Mouse (Mus musculus) midbrain, embryonic 14.5 days (tissue): ENCODE measurements around the gene Ms4a4c. TPM values are rescaled to one million over a fixed set of nuclear protein-coding genes. Genes with fewer than 3 reads are reported as not detected.
"Not testable (repeated sequence)": the region's sequence is repeated elsewhere in the genome, so short reads cannot be mapped to it uniquely, and the experiment has no call there.

Experiments used
- ATAC-seq: fragments of 200-750 bp; cut with Nextera tagmentation; 2 replicates; pipeline ENCODE4 v1.8.0; 2017; ENCODE audit warnings: moderate number of reproducible peaks, moderate library complexity; ENCODE audit not compliant: low FRiP score, low TSS enrichment
- DNase-seq: peaks from one replicate; pipeline ENCODE4 v3.0.0-alpha.2; 2015
- H3K27ac ChIP-seq: fragments of 300-500 bp; sonication (generic); replicated peaks from 2 replicates; pipeline ENCODE4 v1.5.1; 2014; ENCODE audit warnings: mild to moderate bottlenecking, low read depth, low read length, moderate library complexity
- H3K27me3 ChIP-seq: fragments of 300-500 bp; sonication (generic); 2 replicates; pipeline ENCODE4 v1.6.1; 2014; ENCODE audit warnings: low read length, control low read depth, mixed read lengths; ENCODE audit not compliant: control insufficient read depth, insufficient read depth
- H3K36me3 ChIP-seq: fragments of 300-500 bp; sonication (generic); 2 replicates; pipeline ENCODE4 v1.6.1; 2014; ENCODE audit warnings: low read length, control low read depth; ENCODE audit not compliant: control insufficient read depth, insufficient read depth
- H3K4me1 ChIP-seq: fragments of 300-500 bp; sonication (generic); 2 replicates; pipeline ENCODE4 v1.6.1; 2014; ENCODE audit warnings: mild to moderate bottlenecking, antibody characterized with exemption, low read length, control low read depth; ENCODE audit not compliant: control insufficient read depth, insufficient read depth
- H3K4me2 ChIP-seq: fragments of 300-500 bp; sonication (generic); 2 replicates; pipeline ENCODE4 v1.6.1; 2014; ENCODE audit warnings: mild to moderate bottlenecking, low read length, moderate library complexity
- H3K4me3 ChIP-seq: fragments of 300-500 bp; sonication (generic); replicated peaks from 2 replicates; pipeline ENCODE4 v1.5.1; 2014; ENCODE audit warnings: low read depth, low read length
- H3K9ac ChIP-seq: fragments of 300-500 bp; sonication (generic); replicated peaks from 2 replicates; pipeline ENCODE4 v1.6.1; 2014; ENCODE audit warnings: mild to moderate bottlenecking, low read length, moderate library complexity
- H3K9me3 ChIP-seq: fragments of 300-500 bp; sonication (generic); 2 replicates; pipeline ENCODE4 v1.6.1; 2016; ENCODE audit warnings: low read length, control low read depth, mixed read lengths; ENCODE audit not compliant: control insufficient read depth
- WGBS: fragments of 180-500 bp; shearing (Covaris S2); extraction: QIAGEN DNeasy Blood & Tissue Kit; methylation state at CpG from one replicate; pipeline ENCODE4 v1.1.7; 2014; 5-methylcytosine and 5-hydroxymethylcytosine counted together
- polyA plus RNA-seq: library from polyadenylated mRNA; unstranded; fragments of >200 nt; fragmentation: Nextera tagmentation; extraction: Ambion mirVana; gene quantifications from 2 replicates; pipeline ENCODE4 v1.2.1, GENCODE M21; 2014

Ms4a4c gene
- polyA plus RNA-seq, 1 experiment from 2014 or later: 2.7 TPM

DNA sequence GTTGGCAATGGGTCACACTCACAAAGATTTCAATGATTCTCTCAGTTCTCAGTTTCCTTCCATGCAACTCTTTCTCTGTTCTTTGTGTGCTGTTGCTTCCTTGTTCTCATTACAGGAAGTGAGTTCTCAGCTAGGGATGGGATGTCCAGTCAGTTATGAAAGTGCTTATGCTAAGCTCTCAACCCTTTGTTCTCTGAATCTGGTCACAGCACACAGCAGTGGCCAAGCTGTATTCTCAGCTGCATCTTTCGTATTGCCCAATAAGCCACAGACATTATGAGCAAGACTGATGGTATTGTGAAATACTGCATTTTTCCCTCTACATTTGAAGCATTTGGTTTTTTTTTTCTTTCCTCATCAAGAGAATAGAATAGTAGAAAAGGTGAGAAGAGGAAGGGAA is 26.6 kb downstream of the Ms4a4c start:
- H3K4me3 ChIP-seq, H3K9ac ChIP-seq, H3K27ac ChIP-seq, H3K9me3 ChIP-seq, H3K36me3 ChIP-seq, H3K4me1 ChIP-seq, H3K27me3 ChIP-seq, ATAC-seq, H3K4me2 ChIP-seq, DNase-seq: not testable (repeated sequence)
- 85% methylated on average over 1 of the region's 1 CpGs for WGBS

DNA sequence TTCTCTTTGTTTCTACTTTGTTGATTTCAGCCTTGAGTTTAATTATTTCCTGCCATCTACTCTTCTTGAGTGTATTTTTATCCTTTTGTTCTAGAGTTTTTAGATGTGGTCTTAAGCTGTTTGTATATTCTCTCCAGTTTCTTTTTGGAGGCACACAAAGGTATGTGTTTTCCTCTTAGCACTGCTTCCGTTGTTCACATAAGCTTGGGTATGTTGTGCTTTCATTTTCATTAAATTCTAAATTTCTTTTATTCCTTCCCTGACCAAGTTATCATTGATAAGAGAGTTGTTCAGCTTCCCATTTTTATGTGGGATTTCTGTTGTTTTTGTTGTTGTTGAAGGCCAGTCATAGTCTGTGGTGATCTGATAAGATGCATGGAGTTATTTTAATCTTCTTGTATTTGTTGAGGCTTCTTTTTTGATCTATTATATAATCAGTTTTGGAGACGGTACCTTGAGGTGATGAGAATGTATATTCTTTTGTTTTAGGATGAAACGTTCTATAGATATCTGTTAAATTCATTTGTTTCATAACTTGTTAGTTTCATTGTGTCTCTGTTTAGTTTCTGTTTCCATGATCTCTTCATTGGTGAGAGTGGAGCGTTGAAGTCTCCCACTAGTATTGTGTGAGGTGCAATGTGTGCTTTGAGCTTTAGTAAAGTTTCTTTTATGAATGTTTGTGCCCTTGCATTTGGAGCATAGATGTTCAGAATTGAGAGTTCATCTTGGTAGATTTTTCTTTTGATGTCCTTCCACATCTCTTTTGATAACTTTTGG is 30.7 kb downstream of the Ms4a4c start:
- Histone ChIP-seq H3K4me3 (no peak overlapping the region), H3K27me3 (no peaks in the 10 kb centered on the region), H3K36me3 (no peaks in the 10 kb centered on the region), H3K9ac (no peak overlapping the region), H3K4me1 (no peaks in the 10 kb centered on the region), H3K4me2 (no peak overlapping the region), H3K9me3 (no peaks in the 10 kb centered on the region), H3K27ac (no peak overlapping the region)
- no peak for DNase-seq
- no peak for ATAC-seq
- 89% methylated on average over 4 of the region's 4 CpGs for WGBS

DNA sequence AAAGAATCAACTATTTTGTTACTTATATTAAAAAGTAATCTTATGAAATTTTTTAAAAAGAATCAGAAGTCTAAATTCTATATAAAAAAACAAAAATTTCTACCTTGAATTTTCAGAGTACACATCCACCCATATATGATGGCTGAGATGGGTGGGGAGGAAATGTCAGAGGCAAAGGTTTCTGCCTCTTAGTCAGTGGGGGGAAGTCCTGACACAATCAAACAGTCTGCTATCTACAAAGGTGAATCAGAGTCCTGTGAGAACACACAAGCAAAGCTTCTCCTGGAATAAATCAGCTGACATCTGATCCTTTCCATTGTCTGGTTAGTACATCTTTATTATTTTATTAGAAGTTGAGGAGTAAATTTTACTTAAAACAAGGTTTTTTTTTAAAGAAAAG is 38.8 kb downstream of the Ms4a4c start, which contains the start of gene Ms4a4b:
Gene Ms4a4b (plus strand): TSS at position 216 of the 400 bp plus-strand sequence.
- Histone ChIP-seq H3K4me1 (no peaks in the 10 kb centered on the region), H3K9me3 (no peaks in the 10 kb centered on the region), H3K4me2 (no peak within 1 kb of the TSS), H3K9ac (no peak within 1 kb of the TSS), H3K36me3 (no peaks in the 10 kb centered on the region), H3K4me3 (no peak within 1 kb of the TSS), H3K27ac (no peak within 1 kb of the TSS), H3K27me3 (no peaks in the 10 kb centered on the region)
- DNase-seq (no peak), ATAC-seq (no peak)

- Histone ChIP-seq H3K4me3 (no peak overlapping the region), H3K27ac (no peak overlapping the region), H3K4me2 (no peak overlapping the region), H3K4me1 (no peaks in the 10 kb centered on the region), H3K9me3 (no peaks in the 10 kb centered on the region), H3K36me3 (no peaks in the 10 kb centered on the region), H3K9ac (no peak overlapping the region), H3K27me3 (no peaks in the 10 kb centered on the region)
- no peak for ATAC-seq
- DNase-seq: no peak
- 88% methylated on average over 5 of the region's 5 CpGs for WGBS
These were observed 39.4 kb downstream of the Ms4a4c start for GRCm38 (mm10) chr19:11443964-11444363.

GRCm38 (mm10) chr19:11447238-11447637 is 42.7 kb downstream of the Ms4a4c start:
- WGBS: 91% methylated on average over 2 of the region's 2 CpGs
- Histone ChIP-seq H3K36me3 (no peaks in the 10 kb centered on the region), H3K27ac (no peak overlapping the region), H3K4me2 (no peak overlapping the region), H3K27me3 (no peaks in the 10 kb centered on the region), H3K4me3 (no peak overlapping the region), H3K4me1 (no peaks in the 10 kb centered on the region), H3K9me3 (no peaks in the 10 kb centered on the region), H3K9ac (no peak overlapping the region)
- ATAC-seq (no peak), DNase-seq (no peak)

DNA sequence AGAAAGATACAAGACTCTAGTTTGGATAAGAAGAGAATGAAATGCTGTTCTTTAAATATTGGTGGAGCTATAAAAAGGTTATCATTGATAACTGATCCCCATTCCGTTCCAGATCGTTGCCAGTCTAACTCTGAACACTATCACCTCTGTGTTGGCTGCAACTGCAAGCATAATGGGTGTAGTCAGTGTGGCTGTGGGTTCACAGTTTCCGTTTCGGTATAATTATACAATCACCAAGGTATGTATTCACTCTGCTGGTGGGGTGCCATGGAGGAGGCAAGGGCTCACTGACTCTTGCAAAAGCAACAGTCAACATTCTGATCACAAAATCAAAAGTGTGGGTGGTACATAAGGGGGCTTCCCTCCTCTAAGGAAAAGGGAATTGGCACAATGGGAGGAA is 54.5 kb downstream of the Ms4a4c start:
- not testable (repeated sequence) for H3K27ac ChIP-seq, H3K9ac ChIP-seq, H3K9me3 ChIP-seq, ATAC-seq, H3K4me3 ChIP-seq, H3K27me3 ChIP-seq, H3K4me2 ChIP-seq, H3K4me1 ChIP-seq, DNase-seq, H3K36me3 ChIP-seq
- WGBS: 75% methylated on average over 3 of the region's 4 CpGs

GRCm38 (mm10) chr19:11464795-11465194 is 60.2 kb downstream of the Ms4a4c start:
- not testable (repeated sequence) for DNase-seq, ATAC-seq, H3K4me1 ChIP-seq, H3K4me3 ChIP-seq, H3K36me3 ChIP-seq, H3K4me2 ChIP-seq, H3K9ac ChIP-seq, H3K9me3 ChIP-seq, H3K27me3 ChIP-seq, H3K27ac ChIP-seq
- 69% methylated on average over 1 of the region's 1 CpGs for WGBS

- ATAC-seq: no peak
- H3K27ac ChIP-seq: no peak overlapping the region
- no peak for DNase-seq
- H3K9me3 ChIP-seq: no peaks in the 10 kb centered on the region
- no peaks in the 10 kb centered on the region for H3K27me3 ChIP-seq
- no peak overlapping the region for H3K4me3 ChIP-seq
- H3K4me2 ChIP-seq: no peak overlapping the region
- no peaks in the 10 kb centered on the region for H3K36me3 ChIP-seq
- no peaks in the 10 kb centered on the region for H3K4me1 ChIP-seq
- 79% methylated on average over 5 of the region's 5 CpGs for WGBS
- no peak overlapping the region for H3K9ac ChIP-seq
These were observed 61.9 kb downstream of the Ms4a4c start for GRCm38 (mm10) chr19:11466471-11466870.

DNA sequence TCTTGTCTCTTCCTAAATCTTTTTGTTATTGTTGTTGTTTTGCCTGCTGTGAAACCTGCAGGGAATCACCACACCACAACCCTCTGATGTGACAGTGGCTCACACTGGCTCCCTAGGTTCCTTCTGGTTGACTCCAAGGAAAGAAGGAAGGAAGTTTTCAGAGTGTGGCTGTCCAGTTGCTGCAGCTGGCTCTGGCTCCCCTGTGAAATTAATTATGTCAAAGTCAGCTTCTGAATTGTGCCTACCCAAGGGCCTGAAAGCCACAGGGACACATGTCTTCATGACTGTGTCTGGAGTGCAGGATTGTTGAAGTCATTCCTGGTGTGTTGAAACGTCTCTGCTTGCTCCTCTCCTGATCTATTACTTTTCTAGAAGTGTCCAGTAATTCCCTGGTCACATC is 63.8 kb downstream of the Ms4a4c start:
- not testable (repeated sequence) for ATAC-seq, DNase-seq, H3K27ac ChIP-seq, H3K9me3 ChIP-seq, H3K27me3 ChIP-seq, H3K4me3 ChIP-seq, H3K4me2 ChIP-seq, H3K4me1 ChIP-seq, H3K36me3 ChIP-seq, H3K9ac ChIP-seq
- 68% methylated on average over 1 of the region's 1 CpGs for WGBS
